Mouse (Mus musculus) MEL (cell line): ENCODE data around the gene Abhd4.

Experiments used
- CTCF ChIP-seq, 3 experiments: IDR thresholded peaks in 2 of 3; conservative IDR thresholded peaks in 1 of 3; 2 replicates each; pipeline ENCODE4 v1.5.1; 2011 to 2012; ENCODE audit warnings: low read length in 3 of 3, low read depth in 2 of 3, mild to moderate bottlenecking in 2 of 3, improper control_type of control experiment in 1 of 3, inconsistent platforms in 1 of 3, mixed read lengths in 1 of 3, moderate library complexity in 1 of 3; ENCODE audit not compliant: control insufficient read depth in 1 of 3, insufficient read depth in 1 of 3, poor library complexity in 1 of 3, severe bottlenecking in 1 of 3
- E2F4 ChIP-seq: IDR thresholded peaks from 2 replicates; pipeline ENCODE4 v1.6.1; 2011; ENCODE audit warnings: low read depth, low read length, improper control_type of control experiment, borderline replicate concordance
- MYC ChIP-seq: IDR thresholded peaks from 2 replicates; pipeline ENCODE4 v1.6.1; 2011; ENCODE audit warnings: low read depth, mild to moderate bottlenecking, low read length, improper control_type of control experiment, moderate library complexity
- POLR2AphosphoS2 ChIP-seq: IDR thresholded peaks from 2 replicates; pipeline ENCODE4 v1.6.1; 2011; ENCODE audit warnings: low read length, improper control_type of control experiment
- RAD21 ChIP-seq: IDR thresholded peaks from 2 replicates; pipeline ENCODE4 v1.6.1; 2011; ENCODE audit warnings: mild to moderate bottlenecking, low read depth, low read length, improper control_type of control experiment

- TF ChIP-seq POLR2AphosphoS2 (no peak), MYC (no peak), CTCF (IDR thresholded peaks at IDR 0.05 in 2 of 3, conservative IDR thresholded peaks at IDR 0.05 in 1 of 3; ENCODE audit: control insufficient read depth in 1 of 3, insufficient read depth in 1 of 3, low read depth in 2 of 3, low read length in 3 of 3, poor library complexity in 1 of 3, severe bottlenecking in 1 of 3) (no peak), E2F4 (no peak), RAD21 (no peak)
Measured at GRCm38 (mm10) chr14:54225725-54226124, 28.3 kb upstream of the Abhd4 start.
